Mouse (Mus musculus) myocyte (in vitro differentiated cells): ENCODE results near the gene Adgrv1.

Experiments
- CEBPB ChIP-seq: IDR thresholded peaks from 2 replicates; pipeline ENCODE4 v1.6.1; 2011; ENCODE audit warnings: mild to moderate bottlenecking, moderate library complexity; ENCODE audit not compliant: poor library complexity, insufficient read depth, severe bottlenecking
- E2F4 ChIP-seq: IDR thresholded peaks from one replicate; pipeline ENCODE4 v1.6.1; 2011; ENCODE audit warnings: mild to moderate bottlenecking, control low read depth, moderate library complexity; ENCODE audit not compliant: insufficient read depth
- MAX ChIP-seq: IDR thresholded peaks from one replicate; pipeline ENCODE4 v1.6.1; 2011; ENCODE audit warnings: low read depth, mild to moderate bottlenecking, control low read depth
- MYOD1 ChIP-seq, 3 experiments: IDR thresholded peaks; one replicate each; pipeline ENCODE4 v1.6.1; 2011; ENCODE audit warnings: control low read depth in 2 of 3, low read depth in 2 of 3, mild to moderate bottlenecking in 2 of 3, moderate library complexity in 1 of 3; ENCODE audit not compliant: insufficient read length in 2 of 3, control insufficient read depth in 1 of 3
- MYOG ChIP-seq, 3 experiments: IDR thresholded peaks; one replicate each; pipeline ENCODE4 v1.6.1; 2011; ENCODE audit warnings: control low read depth in 2 of 3, low read depth in 2 of 3, mild to moderate bottlenecking in 2 of 3; ENCODE audit not compliant: insufficient read length in 2 of 3, control insufficient read depth in 1 of 3, insufficient read depth in 1 of 3
- POLR2A ChIP-seq: IDR thresholded peaks from one replicate; pipeline ENCODE4 v1.6.1; 2011; ENCODE audit warnings: low read depth, mild to moderate bottlenecking, control low read depth, moderate library complexity; ENCODE audit not compliant: insufficient read length
- POLR2AphosphoS2 ChIP-seq: IDR thresholded peaks from one replicate; pipeline ENCODE4 v1.6.1; 2011; ENCODE audit warnings: low read depth, control low read depth; ENCODE audit not compliant: insufficient read length
- REST ChIP-seq: IDR thresholded peaks from one replicate; pipeline ENCODE4 v1.6.1; 2011; ENCODE audit warnings: mild to moderate bottlenecking, control low read depth, moderate library complexity; ENCODE audit not compliant: insufficient read depth, insufficient read length
- SRF ChIP-seq: IDR thresholded peaks from one replicate; pipeline ENCODE4 v1.6.1; 2011; ENCODE audit warnings: low read depth; ENCODE audit not compliant: control insufficient read depth, insufficient read length
- TCF12 ChIP-seq: IDR thresholded peaks from one replicate; pipeline ENCODE4 v1.6.1; 2011; ENCODE audit warnings: mild to moderate bottlenecking, control low read depth; ENCODE audit not compliant: poor library complexity, insufficient read depth, severe bottlenecking
- USF1 ChIP-seq: IDR thresholded peaks from one replicate; pipeline ENCODE4 v1.6.1; 2011; ENCODE audit warnings: low read depth, mild to moderate bottlenecking, control low read depth, moderate library complexity

GRCm38 (mm10) chr13:81426896-81427755, 205.8 kb downstream of the Adgrv1 start:
- no peak for TF ChIP-seq MAX
- TF ChIP-seq POLR2A: no peak
- TF ChIP-seq SRF: no peak
- TF ChIP-seq E2F4: no peak
- TF ChIP-seq USF1: no peak
- TF ChIP-seq MYOD1 (IDR thresholded peaks at IDR 0.05; ENCODE audit: control insufficient read depth in 1 of 3, insufficient read length in 2 of 3, low read depth in 2 of 3): no peak
- no peak for TF ChIP-seq MYOG (IDR thresholded peaks at IDR 0.05; ENCODE audit: control insufficient read depth in 1 of 3, insufficient read depth in 1 of 3, insufficient read length in 2 of 3, low read depth in 2 of 3)
- TF ChIP-seq REST: no peak
- TF ChIP-seq CEBPB: no peak
- TF ChIP-seq TCF12: no peak
- no peak for TF ChIP-seq POLR2AphosphoS2
